Mouse (Mus musculus): ENCODE data around the gene Tmsb15a. TPM values are rescaled to one million over a fixed set of nuclear protein-coding genes. Genes with fewer than 3 reads are reported as not detected.

The Tmsb15a gene
- polyA plus RNA-seq, 1 experiment from 2014 or later: not detected

GRCm38 (mm10) chrX:135693633-135694032 lies 31.4 kb downstream of the Tmsb15a start, which contains the start of gene Tcp11x2:
Gene Tcp11x2 (minus strand): TSS chrX:135693790.
- H3K9ac ChIP-seq: no peak within 1 kb of the TSS
- no peaks in the 10 kb centered on the region for H3K36me3 ChIP-seq
- 59% methylated on average over 1 of the region's 1 CpGs for WGBS (ENCODE audit: insufficient replicate concordance)
- no peak for ATAC-seq
- no peak within 1 kb of the TSS for H3K27ac ChIP-seq
- no peak within 1 kb of the TSS for H3K4me2 ChIP-seq
- no peak within 1 kb of the TSS for H3K4me3 ChIP-seq
- no peaks in the 10 kb centered on the region for H3K27me3 ChIP-seq (replicated peaks)
- H3K9me3 ChIP-seq (replicated peaks): no peaks in the 10 kb centered on the region
- H3K4me1 ChIP-seq: no peaks in the 10 kb centered on the region

- no peak overlapping the region for H3K4me3 ChIP-seq
- H3K4me2 ChIP-seq: no peak overlapping the region
- no peaks in the 10 kb centered on the region for H3K9me3 ChIP-seq (replicated peaks)
- no peak for ATAC-seq
- WGBS (ENCODE audit: insufficient replicate concordance): 64% methylated on average over 3 of the region's 3 CpGs
- H3K4me1 ChIP-seq: no peaks in the 10 kb centered on the region
- H3K9ac ChIP-seq: no peak overlapping the region
- no peaks in the 10 kb centered on the region for H3K27me3 ChIP-seq (replicated peaks)
- H3K27ac ChIP-seq: no peak overlapping the region
- H3K36me3 ChIP-seq: no peaks in the 10 kb centered on the region
These were observed 37.3 kb downstream of the Tmsb15a start for GRCm38 (mm10) chrX:135687802-135688201.

- no peaks in the 10 kb centered on the region for H3K4me1 ChIP-seq
- no peak overlapping the region for H3K4me2 ChIP-seq
- 65% methylated on average over 2 of the region's 2 CpGs for WGBS (ENCODE audit: insufficient replicate concordance)
- ATAC-seq: no peak
- H3K27ac ChIP-seq: no peak overlapping the region
- H3K27me3 ChIP-seq (replicated peaks): no peaks in the 10 kb centered on the region
- H3K4me3 ChIP-seq: no peak overlapping the region
- H3K9ac ChIP-seq: no peak overlapping the region
- H3K36me3 ChIP-seq: no peaks in the 10 kb centered on the region
- no peaks in the 10 kb centered on the region for H3K9me3 ChIP-seq (replicated peaks)
These were observed 43.2 kb downstream of the Tmsb15a start for GRCm38 (mm10) chrX:135681858-135682257.

Small RNA genes within 50 kb of the gene (microRNA-seq; reads per million reads assigned to microRNA genes)
- gene Mir7646: 1.1 reads per million

Other genes starting within 250 kb of the Tmsb15a start
- not detected in 2 replicates for gene AV320801, start 230.7 kb downstream of the Tmsb15a start, polyA plus RNA-seq (2016; fragmentation: Nextera tagmentation; extraction: Ambion mirVana)
- not detected in 2 replicates for gene Nxf7, start 126.5 kb downstream of the Tmsb15a start, polyA plus RNA-seq (2016; fragmentation: Nextera tagmentation; extraction: Ambion mirVana)
- not detected in 2 replicates for gene Prame, start 97.6 kb downstream of the Tmsb15a start, polyA plus RNA-seq (2016; fragmentation: Nextera tagmentation; extraction: Ambion mirVana)
- not detected in 2 replicates for gene Tcp11x2, start 31.5 kb downstream of the Tmsb15a start, polyA plus RNA-seq (2016; fragmentation: Nextera tagmentation; extraction: Ambion mirVana)
- 4.2 and 5.0 TPM in 2 replicates for gene Armcx5, start 17.5 kb upstream of the Tmsb15a start, polyA plus RNA-seq (2016; fragmentation: Nextera tagmentation; extraction: Ambion mirVana)
- gene Gprasp1, start 17.5 kb upstream of the Tmsb15a start, polyA plus RNA-seq (2016; fragmentation: Nextera tagmentation; extraction: Ambion mirVana): 14.4 and 15.5 TPM in 2 replicates
- gene Bhlhb9, start 72.3 kb upstream of the Tmsb15a start, polyA plus RNA-seq (2016; fragmentation: Nextera tagmentation; extraction: Ambion mirVana): 21.2 and 21.3 TPM in 2 replicates
- gene Gprasp2, start 113.8 kb upstream of the Tmsb15a start, polyA plus RNA-seq (2016; fragmentation: Nextera tagmentation; extraction: Ambion mirVana): 3.4 and 4.5 TPM in 2 replicates